Mouse (Mus musculus): Measurements from ENCODE around the gene Bend6.

DNA sequence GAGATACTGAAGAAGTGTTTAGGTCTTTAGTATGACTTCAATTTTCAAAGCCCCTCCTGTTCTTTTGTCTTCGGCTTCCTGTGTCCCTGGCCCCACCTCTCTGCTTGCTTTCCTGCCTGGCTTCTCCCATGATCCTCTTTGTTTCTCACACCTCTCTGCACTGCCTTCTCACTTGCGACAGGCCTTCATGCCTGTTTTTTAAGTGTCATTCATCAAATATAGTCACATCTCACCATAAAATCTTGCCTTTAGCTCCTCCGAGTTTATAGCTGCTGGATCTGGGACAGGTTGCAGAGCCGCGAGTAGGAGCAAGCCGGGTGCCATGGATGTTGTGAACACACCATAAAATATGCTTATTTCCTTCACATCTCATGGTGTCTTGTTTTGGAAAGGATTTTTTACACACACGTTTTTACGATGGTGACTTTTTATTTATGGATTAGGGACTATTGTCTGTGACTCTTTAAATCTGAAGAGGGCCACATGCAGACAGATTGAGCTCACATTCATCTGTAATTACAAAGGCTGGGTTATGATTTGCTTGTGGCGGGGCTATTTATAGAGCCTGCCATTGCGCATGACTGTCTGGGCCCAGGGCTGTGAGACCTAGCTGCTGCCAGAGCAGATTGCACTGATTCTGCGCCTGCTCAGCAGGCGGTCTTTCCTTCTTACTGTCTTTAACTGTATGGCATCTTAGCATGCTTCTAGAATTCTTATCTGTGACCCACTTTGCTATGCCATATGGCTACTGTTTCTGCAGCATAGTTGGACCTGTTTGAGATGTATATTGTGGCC lies 39.2 kb upstream of the Bend6 start:
- no peak for TF ChIP-seq EP300 (IDR thresholded peaks at IDR 0.05; ENCODE audit: low read depth)
- no peak for TF ChIP-seq CTCF (IDR thresholded peaks at IDR 0.05; ENCODE audit: low read depth)
